Mouse (Mus musculus) ES-Bruce4 (cell line): ENCODE data around the gene Ctnnb1. TPM values are rescaled to one million over a fixed set of nuclear protein-coding genes. Genes with fewer than 3 reads are reported as not detected.

Experiments used
- H3K27ac ChIP-seq: 2 replicates; pipeline ENCODE4 v1.5.1; 2012; ENCODE audit warnings: low read length, inconsistent platforms; ENCODE audit not compliant: insufficient read depth
- H3K27me3 ChIP-seq: 2 replicates; pipeline ENCODE4 v1.6.1; 2012; ENCODE audit warnings: mild to moderate bottlenecking, low read length, inconsistent platforms; ENCODE audit not compliant: control insufficient read depth, poor library complexity, insufficient read depth, severe bottlenecking
- H3K36me3 ChIP-seq: 2 replicates; pipeline ENCODE4 v1.6.1; 2012; ENCODE audit warnings: inconsistent platforms, mild to moderate bottlenecking, low read length, moderate library complexity; ENCODE audit not compliant: control insufficient read depth, poor library complexity, insufficient read depth, severe bottlenecking
- H3K4me1 ChIP-seq: one replicate; pipeline ENCODE4 v1.8.1; 2011; ENCODE audit warnings: low read length; ENCODE audit not compliant: control insufficient read depth, insufficient read depth
- H3K4me3 ChIP-seq: 2 replicates; pipeline ENCODE4 v1.5.1; 2011; ENCODE audit warnings: low read depth, mild to moderate bottlenecking, low read length
- H3K9ac ChIP-seq: 2 replicates; pipeline ENCODE4 v1.6.1; 2012; ENCODE audit warnings: low read depth, mild to moderate bottlenecking, inconsistent platforms; ENCODE audit not compliant: poor library complexity, severe bottlenecking
- H3K9me3 ChIP-seq: replicated peaks from 2 replicates; pipeline ENCODE4 v1.6.1; 2012; ENCODE audit warnings: mild to moderate bottlenecking, low read length, inconsistent platforms; ENCODE audit not compliant: control insufficient read depth, poor library complexity, insufficient read depth, severe bottlenecking
- CTCF ChIP-seq: IDR thresholded peaks from one replicate; pipeline ENCODE4 v1.8.1; 2011; ENCODE audit warnings: low read depth, low read length
- EP300 ChIP-seq: IDR thresholded peaks from 2 replicates; pipeline ENCODE4 v1.6.1; 2011; ENCODE audit warnings: low read depth, low read length; ENCODE audit not compliant: insufficient read depth
- POLR2A ChIP-seq: IDR thresholded peaks from one replicate; pipeline ENCODE4 v1.8.1; 2011; ENCODE audit warnings: low read length; ENCODE audit not compliant: insufficient read depth
- polyA plus RNA-seq: library from polyadenylated mRNA; stranded (reverse); fragments of >200 nt; gene quantifications from 2 replicates; pipeline ENCODE4 v1.2.4, GENCODE M21; 2011; ENCODE audit warnings: low read depth; ENCODE audit not compliant: missing spikeins, insufficient read depth, insufficient read length

Ctnnb1 gene
- polyA plus RNA-seq, 1 experiment, result 830 TPM

- Histone ChIP-seq H3K27me3 (no peaks in the 10 kb centered on the region), H3K9ac (no peak overlapping the region), H3K4me1 (no peaks in the 10 kb centered on the region), H3K9me3 (no peaks in the 10 kb centered on the region), H3K36me3 (no peaks in the 10 kb centered on the region), H3K27ac (no peak overlapping the region), H3K4me3 (no peak overlapping the region)
- TF ChIP-seq EP300 (no peak), CTCF (no peak), POLR2A (no peak)
Measured at GRCm38 (mm10) chr9:120986255-120986654, 57.2 kb downstream of the Ctnnb1 start.

DNA sequence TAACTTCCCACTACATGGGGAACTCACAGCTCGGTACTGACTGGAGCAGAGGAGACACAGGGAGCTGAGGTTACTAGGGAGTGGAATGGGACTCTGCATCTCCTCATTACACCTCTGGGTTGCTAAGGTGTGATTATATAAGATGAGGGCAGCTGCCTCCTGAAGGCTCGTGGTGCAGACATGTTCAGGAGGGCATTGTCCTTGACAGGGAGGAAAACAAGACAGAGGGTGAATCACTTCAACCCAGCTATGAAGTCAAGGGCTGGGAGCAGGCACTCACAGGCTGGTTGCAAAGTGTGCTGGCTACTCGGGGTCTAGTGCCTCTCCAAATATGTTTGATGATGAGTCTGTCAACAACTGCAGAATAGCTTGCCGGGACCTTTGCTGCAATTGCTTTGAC is 58.0 kb downstream of the Ctnnb1 start:
- Histone ChIP-seq H3K4me1 (no peaks in the 10 kb centered on the region), H3K27me3 (no peaks in the 10 kb centered on the region), H3K9ac (no peak overlapping the region), H3K9me3 (no peaks in the 10 kb centered on the region), H3K27ac (no peak overlapping the region), H3K36me3 (no peaks in the 10 kb centered on the region), H3K4me3 (no peak overlapping the region)
- TF ChIP-seq EP300, result no peak
- TF ChIP-seq POLR2A, result no peak
- no peak for TF ChIP-seq CTCF

GRCm38 (mm10) chr9:120988088-120988487 is 59.1 kb downstream of the Ctnnb1 start:
- Histone ChIP-seq H3K27ac (no peak overlapping the region), H3K36me3 (no peaks in the 10 kb centered on the region), H3K9ac (no peak overlapping the region), H3K27me3 (no peaks in the 10 kb centered on the region), H3K9me3 (no peaks in the 10 kb centered on the region), H3K4me3 (no peak overlapping the region), H3K4me1 (no peaks in the 10 kb centered on the region)
- TF ChIP-seq CTCF, result no peak
- no peak for TF ChIP-seq EP300
- no peak for TF ChIP-seq POLR2A

GRCm38 (mm10) chr9:120989806-120990700 is 61.0 kb downstream of the Ctnnb1 start:
- Histone ChIP-seq H3K27me3 (no peaks in the 10 kb centered on the region), H3K27ac (no peak overlapping the region), H3K9ac (no peak overlapping the region), H3K4me3 (no peak overlapping the region), H3K4me1 (no peaks in the 10 kb centered on the region), H3K9me3 (no peaks in the 10 kb centered on the region), H3K36me3 (no peaks in the 10 kb centered on the region)
- TF ChIP-seq EP300 (no peak), POLR2A (no peak)

- Histone ChIP-seq H3K9ac (no peak overlapping the region), H3K36me3 (no peaks in the 10 kb centered on the region), H3K4me1 (no peaks in the 10 kb centered on the region), H3K27ac (no peak overlapping the region), H3K4me3 (no peak overlapping the region), H3K27me3 (no peaks in the 10 kb centered on the region), H3K9me3 (no peaks in the 10 kb centered on the region)
- TF ChIP-seq EP300, result no peak
- TF ChIP-seq CTCF, result no peak
- TF ChIP-seq POLR2A, result no peak
Measured at GRCm38 (mm10) chr9:120991801-120992200, 62.8 kb downstream of the Ctnnb1 start.

- Histone ChIP-seq H3K27me3 (no peaks in the 10 kb centered on the region), H3K9ac (no peak overlapping the region), H3K4me1 (no peaks in the 10 kb centered on the region), H3K27ac (no peak overlapping the region), H3K9me3 (no peaks in the 10 kb centered on the region), H3K4me3 (no peak overlapping the region), H3K36me3 (no peaks in the 10 kb centered on the region)
- TF ChIP-seq CTCF (no peak), EP300 (no peak), POLR2A (no peak)
Measured at GRCm38 (mm10) chr9:120993004-120993403, 64.0 kb downstream of the Ctnnb1 start.
